Mouse (Mus musculus) T-cell, adult 66 days (primary cell): ENCODE data around the gene Gm20738. TPM values are rescaled to one million over a fixed set of nuclear protein-coding genes. Genes with fewer than 3 reads are reported as not detected.

Source experiments
- total RNA-seq, 2 experiments: library from RNA; stranded (reverse); gene quantifications; 3 replicates in 1 of 2; 4 replicates in 1 of 2; pipeline ENCODE4 v1.2.4; 2023

The Gm20738 gene
- total RNA-seq = not detected

GRCm38 (mm10) chrY:37957511-37957910 is at the start of gene Gm20738:
Gene Gm20738, plus strand, starts transcription at chrY:37957811.

